Comparison of ENCODE assay signal across 19 mouse cellular contexts in the genomic region with DNA sequence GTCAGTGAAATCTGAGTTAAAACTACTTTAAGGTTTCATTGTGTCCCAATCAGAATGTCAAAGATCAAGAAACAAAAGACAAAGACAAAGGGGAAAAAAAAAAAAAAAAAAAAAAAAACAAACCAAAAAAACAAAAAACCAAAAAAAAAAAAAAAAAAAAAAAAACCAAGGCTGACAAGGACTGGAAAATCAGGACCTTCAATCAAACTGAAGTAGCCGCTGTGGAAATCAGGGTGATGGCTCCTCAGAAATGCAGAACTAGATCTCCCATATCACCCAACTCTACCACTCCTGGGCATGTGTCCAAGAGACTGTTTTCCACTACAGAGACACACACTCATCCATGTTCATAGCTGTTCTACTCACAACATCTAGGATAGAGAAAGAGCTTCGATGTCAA. TPM values are rescaled to one million over a fixed set of nuclear protein-coding genes. Genes with fewer than 3 reads are reported as not detected.
"Had no signal": no experiment of that assay in that cellular context is flagged by ENCODE, and none has a peak within 500 bp of the region (broad histone marks: within the 10 kb centered on the region; RNA-seq: fewer than 3 reads in every experiment).

No protein-coding gene starts in this region.

- H3K9ac ChIP-seq: lung, embryonic 14.5 days; midbrain, embryonic 13.5 days; midbrain, embryonic 15.5 days; neural tube, embryonic 13.5 days; neural tube, embryonic 15.5 days had no signal

- ATAC-seq: midbrain, embryonic 13.5 days; midbrain, embryonic 15.5 days had no signal

- DNase-seq: lung, adult 18-20 months; lung, embryonic 14.5 days; lung, postnatal 10 days; retina, postnatal 1 day; right cerebral cortex, adult 18-20 months; right cerebral cortex, postnatal 25 days; right cerebral cortex, postnatal 4 days; spleen, adult 18-20 months; thymus, adult 18-20 months; thymus, postnatal 14 days; thymus, postnatal 36 days had no signal

- H3K4me3 ChIP-seq: midbrain, embryonic 10.5 days; midbrain, embryonic 13.5 days; midbrain, embryonic 15.5 days; myocyte; neural tube, embryonic 13.5 days; neural tube, embryonic 15.5 days had no signal

- H3K36me3 ChIP-seq: midbrain, embryonic 10.5 days; midbrain, embryonic 13.5 days; midbrain, embryonic 15.5 days; neural tube, embryonic 13.5 days; neural tube, embryonic 15.5 days had no signal

- H3K4me2 ChIP-seq: lung, embryonic 14.5 days; midbrain, embryonic 13.5 days; midbrain, embryonic 15.5 days; neural tube, embryonic 13.5 days; neural tube, embryonic 15.5 days had no signal

- H3K9me3 ChIP-seq: midbrain, embryonic 10.5 days; midbrain, embryonic 13.5 days; midbrain, embryonic 15.5 days; neural tube, embryonic 13.5 days; neural tube, embryonic 15.5 days had no signal

- H3K27me3 ChIP-seq: midbrain, embryonic 13.5 days; midbrain, embryonic 15.5 days; neural tube, embryonic 13.5 days; neural tube, embryonic 15.5 days had no signal

- H3K4me1 ChIP-seq: midbrain, embryonic 10.5 days; midbrain, embryonic 13.5 days; midbrain, embryonic 15.5 days; neural tube, embryonic 13.5 days; neural tube, embryonic 15.5 days had no signal

- H3K27ac ChIP-seq: macrophage; midbrain, embryonic 10.5 days; midbrain, embryonic 13.5 days; midbrain, embryonic 15.5 days; neural tube, embryonic 13.5 days; neural tube, embryonic 15.5 days had no signal

RNA-seq across cellular contexts. Expression of a gene that starts 29.0 kb away (rescaled TPM):
- total RNA-seq: megakaryocyte-erythroid progenitor cell, adult 5-6 weeks had no signal
- polyA plus RNA-seq: macrophage had no signal
